Mouse (Mus musculus) kidney, adult 2 months (tissue): ENCODE measurements around the gene Tcf7l1.

Source experiments
- CTCF ChIP-seq: fragments of 200-500 bp; conservative IDR thresholded peaks from 2 replicates; pipeline ENCODE4 v1.5.1; 2011; ENCODE audit warnings: low read depth, mild to moderate bottlenecking, control low read depth, low read length, moderate library complexity, mixed read lengths; ENCODE audit not compliant: insufficient read depth, insufficient read length
- POLR2A ChIP-seq: fragments of 200-500 bp; IDR thresholded peaks from one replicate; pipeline ENCODE4 v1.6.1; 2011; ENCODE audit warnings: low read depth, low read length, control low read depth

- no peak for TF ChIP-seq CTCF
- no peak for TF ChIP-seq POLR2A
These were observed 158.1 kb downstream of the Tcf7l1 start for GRCm38 (mm10) chr6:72630961-72631360.
